Mouse (Mus musculus) right cerebral cortex, postnatal 14 days (tissue): ENCODE data around the gene Mapk1ip1l.
A peak's percentile ranks its signal among the peaks of the same experiment; 100 is the strongest.

Source experiments
- DNase-seq: peaks from one replicate; pipeline ENCODE4 v3.0.0; 2022

The Mapk1ip1l gene

DNA sequence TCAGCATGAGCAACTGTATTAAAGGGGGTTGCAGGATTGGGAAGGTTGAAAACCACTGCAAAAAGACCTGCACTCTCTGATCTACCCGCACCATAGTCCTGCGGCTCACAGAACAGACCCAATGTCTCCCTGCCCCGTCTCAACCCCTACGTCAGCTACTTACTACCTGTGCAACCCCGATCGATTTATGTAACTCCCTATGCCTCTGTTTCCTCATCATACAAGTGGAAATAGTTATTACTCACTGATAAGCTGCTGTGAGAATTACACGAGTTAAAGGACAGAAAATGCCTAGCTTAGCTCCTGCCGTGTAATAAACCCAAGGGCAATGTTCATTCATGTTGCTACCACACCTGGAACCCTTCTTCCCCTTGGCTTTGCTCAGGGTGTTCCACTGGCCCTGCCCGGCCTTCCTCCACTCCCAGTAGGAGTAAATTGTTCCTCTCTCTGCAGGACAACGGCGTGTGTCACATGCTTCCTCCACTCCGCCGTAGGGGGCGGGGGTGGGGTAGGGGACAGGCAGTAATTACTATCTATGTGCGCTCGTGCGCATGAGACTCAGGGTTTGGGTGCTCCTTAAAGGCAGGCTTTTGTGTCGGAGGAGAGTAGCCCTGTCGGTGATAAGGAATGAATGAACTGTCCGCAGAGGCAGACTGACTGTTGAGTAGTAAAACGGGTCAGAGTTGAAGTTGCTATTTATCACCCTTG, 66.8 kb downstream of the Mapk1ip1l start:
- no peak for DNase-seq

DNA sequence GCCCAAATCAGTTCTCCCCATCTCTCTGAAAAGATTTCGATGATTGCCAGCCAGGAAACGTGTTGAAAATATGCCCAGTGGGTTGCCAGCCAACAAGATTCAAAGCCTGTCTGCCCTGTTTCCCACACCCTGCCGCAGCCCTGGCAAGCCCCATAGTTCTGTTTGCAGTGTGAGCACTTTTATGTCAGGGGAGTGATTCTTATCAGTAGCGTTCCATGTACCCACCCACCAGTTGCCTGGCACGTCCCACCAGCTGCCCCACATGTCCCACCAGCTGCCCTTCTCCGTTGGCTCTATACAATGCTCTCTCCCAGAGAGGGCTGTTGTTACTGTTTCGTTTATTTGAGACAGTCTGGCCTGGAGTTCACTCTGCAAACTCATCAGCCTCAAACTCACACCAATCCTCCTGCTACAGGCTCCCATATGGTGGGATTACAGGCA, 68.8 kb downstream of the Mapk1ip1l start:
- peak; percentile 40 for DNase-seq

DNA sequence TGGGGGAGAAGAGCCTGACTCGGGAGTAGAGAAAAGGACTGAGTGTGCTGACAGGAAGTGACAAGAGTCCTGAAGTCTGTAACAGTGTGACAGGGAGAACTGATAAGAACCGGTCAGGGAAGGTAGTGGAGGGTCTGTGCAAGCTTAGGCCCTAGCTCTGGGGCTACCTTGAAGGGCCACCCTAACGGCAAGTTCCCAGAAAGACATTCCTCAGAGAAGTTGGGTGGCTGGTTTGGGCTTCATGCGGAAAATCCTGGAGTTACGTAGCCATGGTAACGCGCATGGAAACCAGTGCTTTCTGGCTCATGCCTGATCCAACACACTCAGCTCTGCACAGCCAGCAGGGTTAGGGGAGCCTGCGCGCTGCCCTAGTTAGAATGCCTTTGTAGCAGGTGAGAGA, 69.4 kb downstream of the Mapk1ip1l start, which contains the start of gene Lgals3:
Gene Lgals3, plus strand, starts transcription at position 291 of the 400 bp plus-strand sequence.
- peak; percentile 44 for DNase-seq

DNA sequence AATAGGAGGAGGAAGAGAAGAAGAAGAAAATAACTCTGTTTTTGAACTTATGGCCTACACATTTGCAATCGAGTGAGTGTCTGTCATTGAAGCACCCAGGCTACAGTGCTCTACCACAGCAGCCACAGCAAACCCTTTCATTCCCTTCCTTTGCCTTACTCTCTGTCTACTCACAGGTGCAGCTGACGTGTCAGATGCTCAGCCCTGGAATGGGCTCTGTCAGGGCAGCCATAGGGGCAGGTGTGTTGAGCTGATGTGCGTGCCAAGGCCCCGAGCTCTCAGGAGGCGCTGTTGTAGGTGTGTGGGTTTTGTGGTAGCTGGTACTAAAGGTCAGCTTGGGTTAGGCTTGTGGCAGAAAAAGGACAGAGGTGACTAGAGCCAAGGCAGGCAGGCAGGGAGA, 71.7 kb downstream of the Mapk1ip1l start:
- no peak for DNase-seq

DNA sequence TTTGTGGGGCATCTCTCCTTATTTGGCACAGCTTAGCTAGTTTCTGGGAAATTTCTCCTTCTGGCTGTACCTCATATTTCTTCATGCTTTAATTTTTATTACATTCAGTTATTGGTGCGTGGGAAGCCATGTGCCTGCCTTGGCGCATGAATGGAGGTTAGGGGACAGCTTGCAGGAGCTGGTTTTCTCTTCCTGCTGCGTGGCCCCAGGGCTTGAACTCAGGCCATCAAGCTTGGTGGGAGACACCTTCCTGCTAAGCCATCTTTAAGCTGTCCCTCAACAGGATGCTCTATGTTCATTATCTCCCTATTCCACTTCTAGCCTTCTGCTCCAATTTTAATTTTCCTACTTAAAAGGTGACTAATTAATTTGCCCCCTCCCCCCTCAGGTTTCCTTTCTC, 72.7 kb downstream of the Mapk1ip1l start:
- DNase-seq, result no peak

- DNase-seq, result no peak
Observed at GRCm38 (mm10) chr14:47371689-47372088, 73.6 kb downstream of the Mapk1ip1l start.
